Mouse (Mus musculus) urinary bladder, postnatal 10 days (tissue): ENCODE measurements around the gene Esp18.

Source experiments
- DNase-seq: peaks from one replicate; pipeline ENCODE4 v3.0.0; 2022; ENCODE audit warnings: low spot score

The Esp18 gene

GRCm38 (mm10) chr17:39406059-39406458 lies at the start of gene Esp18:
Gene Esp18 (plus strand): TSS chr17:39406359.
- DNase-seq: no peak

- no peak for DNase-seq
Measured at GRCm38 (mm10) chr17:39363316-39363715, 42.8 kb upstream of the Esp18 start.
